Mouse (Mus musculus) G1E (cell line): ENCODE data around the gene Rtn4rl1. TPM values are rescaled to one million over a fixed set of nuclear protein-coding genes. Genes with fewer than 3 reads are reported as not detected.

Experiments
- ATAC-seq: 2 replicates; pipeline ENCODE4 v1.8.0; 2016; ENCODE audit warnings: mild to moderate bottlenecking; ENCODE audit not compliant: insufficient number of reproducible peaks, poor library complexity, low FRiP score, severe bottlenecking; ENCODE audit errors: extremely low read depth
- DNase-seq: peaks from one replicate; pipeline ENCODE4 v3.0.0; 2012; ENCODE audit warnings: low spot score
- H3K27me3 ChIP-seq: 2 replicates; pipeline ENCODE4 v1.6.1; 2012; ENCODE audit warnings: mild to moderate bottlenecking, low read length, inconsistent platforms; ENCODE audit not compliant: insufficient read depth
- H3K36me3 ChIP-seq: replicated peaks from 2 replicates; pipeline ENCODE3; 2012; ENCODE audit warnings: mild to moderate bottlenecking, inconsistent platforms
- H3K4me1 ChIP-seq: 2 replicates; pipeline ENCODE4 v1.6.1; 2012; ENCODE audit warnings: low read depth, low read length, inconsistent platforms, mixed read lengths; ENCODE audit not compliant: insufficient read depth
- H3K4me3 ChIP-seq: 2 replicates; pipeline ENCODE4 v1.5.1; 2012; ENCODE audit warnings: low read depth, mild to moderate bottlenecking, inconsistent platforms, low read length, moderate library complexity, mixed read lengths
- H3K9me3 ChIP-seq: replicated peaks from 2 replicates; pipeline ENCODE4 v1.6.1; 2012; ENCODE audit warnings: inconsistent platforms
- CTCF ChIP-seq: IDR thresholded peaks from 2 replicates; pipeline ENCODE4 v1.5.1; 2012; ENCODE audit warnings: low read depth, low read length, inconsistent platforms, mixed read lengths
- GATA1 ChIP-seq: IDR thresholded peaks from 2 replicates; pipeline ENCODE4 v1.6.1; 2012; ENCODE audit warnings: borderline replicate concordance, low read length, inconsistent platforms, mixed read lengths
- GATA2 ChIP-seq: IDR thresholded peaks from 2 replicates; pipeline ENCODE4 v1.6.1; 2012; ENCODE audit warnings: low read depth, low read length, inconsistent platforms, borderline replicate concordance
- POLR2AphosphoS5 ChIP-seq: IDR thresholded peaks from 2 replicates; pipeline ENCODE4 v1.6.1; 2012; ENCODE audit warnings: low read depth, low read length, inconsistent platforms; ENCODE audit not compliant: insufficient replicate concordance
- TAL1 ChIP-seq: conservative IDR thresholded peaks from 2 replicates; pipeline ENCODE4 v1.6.1; 2012; ENCODE audit warnings: low read depth, low read length, inconsistent platforms, mixed read lengths
- polyA plus RNA-seq: library from polyadenylated mRNA; stranded (reverse); fragments of >175 nt; gene quantifications from 2 replicates; pipeline ENCODE4 v1.2.3, GENCODE M21; 2012
- total RNA-seq, 2 experiments: library from RNA; stranded (forward) in 1 of 2; stranded (reverse) in 1 of 2; fragments of 200-1000 nt in 1 of 2; fragments of >200 nt in 1 of 2; fragmentation: Nextera tagmentation in 1 of 2; gene quantifications; 2 replicates each; pipeline ENCODE4 v1.2.3; 2014 to 2017

Rtn4rl1 gene
- total and polyA plus RNA-seq, 3 experiments: not detected

DNA sequence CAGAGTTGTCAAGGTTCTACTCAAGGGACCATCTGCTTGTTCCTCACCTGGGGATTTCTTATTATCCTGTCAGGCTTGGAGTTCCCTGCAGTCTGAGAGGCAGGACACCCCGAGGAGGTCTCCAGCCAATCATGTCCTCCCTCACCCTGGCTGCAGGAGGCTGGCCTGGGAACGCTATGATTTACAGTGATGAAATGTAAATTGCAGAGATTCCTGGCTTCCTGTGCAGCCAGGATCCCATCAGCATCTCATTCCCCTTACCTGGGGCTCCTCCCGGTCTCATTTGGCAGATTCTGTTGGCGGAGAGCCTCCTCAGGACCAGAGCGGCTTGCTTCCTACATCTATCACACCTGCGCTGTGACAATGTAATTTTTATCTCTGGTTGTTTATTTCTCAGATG, 35.7 kb downstream of the Rtn4rl1 start:
- no peaks in the 10 kb centered on the region for H3K9me3 ChIP-seq
- no peak overlapping the region for H3K4me3 ChIP-seq
- peaks cover 50% of the 10 kb centered on the region for H3K27me3 ChIP-seq
- TF ChIP-seq TAL1: no peak
- TF ChIP-seq POLR2AphosphoS5: no peak
- TF ChIP-seq GATA1: no peak
- no peak for TF ChIP-seq GATA2
- TF ChIP-seq CTCF: no peak
- no peak for DNase-seq
- peaks cover 10% of the 10 kb centered on the region for H3K4me1 ChIP-seq
- H3K36me3 ChIP-seq: no peaks in the 10 kb centered on the region
- no peak for ATAC-seq

DNA sequence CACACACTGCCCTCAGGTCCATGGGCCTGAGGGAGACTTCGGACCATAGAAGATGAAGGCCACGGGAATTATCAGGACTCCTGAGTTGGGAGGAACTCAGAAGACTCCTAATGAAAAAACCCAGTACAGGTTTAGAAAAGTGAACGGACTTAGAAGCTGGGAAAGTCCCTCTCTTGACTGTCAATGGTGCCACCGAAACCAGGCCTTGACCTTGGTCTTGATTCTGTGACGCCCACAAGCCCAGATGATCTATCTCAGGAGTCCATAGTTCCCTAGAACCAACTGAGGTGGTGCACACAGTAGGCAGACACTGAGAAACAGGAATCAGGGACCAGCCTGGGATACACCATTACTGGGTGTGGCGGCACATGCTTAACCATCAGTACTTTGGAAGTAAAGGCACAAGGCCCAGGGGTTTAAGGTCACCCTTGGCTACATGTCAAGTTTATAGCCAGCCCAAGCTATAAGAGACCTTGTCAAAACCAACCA, 36.7 kb downstream of the Rtn4rl1 start:
- H3K9me3 ChIP-seq: no peaks in the 10 kb centered on the region
- H3K27me3 ChIP-seq: peaks cover 57% of the 10 kb centered on the region
- no peak overlapping the region for H3K4me3 ChIP-seq
- no peak for DNase-seq
- no peak for ATAC-seq
- no peaks in the 10 kb centered on the region for H3K36me3 ChIP-seq
- no peak for TF ChIP-seq CTCF
- no peak for TF ChIP-seq GATA1
- TF ChIP-seq GATA2: no peak
- no peak for TF ChIP-seq TAL1
- no peak for TF ChIP-seq POLR2AphosphoS5
- peaks cover 21% of the 10 kb centered on the region for H3K4me1 ChIP-seq

DNA sequence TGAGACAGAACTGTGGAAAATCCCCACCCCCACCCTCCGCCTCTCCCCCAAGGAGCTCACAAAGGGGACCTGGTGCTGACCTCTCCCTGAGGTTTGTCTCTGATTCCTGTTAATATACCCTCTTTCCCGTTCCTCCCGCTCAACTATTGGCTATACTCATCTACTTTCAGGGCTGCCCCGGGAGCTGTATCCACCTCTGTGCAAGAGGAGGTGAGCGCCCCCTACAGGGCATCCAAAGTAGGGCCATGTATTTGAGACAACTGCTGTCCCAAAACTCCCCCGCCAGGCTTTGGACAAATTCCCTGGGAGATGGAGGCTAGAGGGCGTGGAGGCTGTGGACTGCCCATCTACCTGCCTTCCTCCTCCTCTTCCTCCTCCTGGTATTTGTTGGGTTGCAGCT, 38.2 kb downstream of the Rtn4rl1 start:
- Histone ChIP-seq H3K4me1 (peaks cover 21% of the 10 kb centered on the region), H3K36me3 (no peaks in the 10 kb centered on the region), H3K9me3 (no peaks in the 10 kb centered on the region), H3K4me3 (no peak overlapping the region), H3K27me3 (peaks cover 65% of the 10 kb centered on the region)
- DNase-seq: peak; percentile 23
- TF ChIP-seq GATA1 (no peak), CTCF (peak; percentile 52)
- ATAC-seq: no peak

DNA sequence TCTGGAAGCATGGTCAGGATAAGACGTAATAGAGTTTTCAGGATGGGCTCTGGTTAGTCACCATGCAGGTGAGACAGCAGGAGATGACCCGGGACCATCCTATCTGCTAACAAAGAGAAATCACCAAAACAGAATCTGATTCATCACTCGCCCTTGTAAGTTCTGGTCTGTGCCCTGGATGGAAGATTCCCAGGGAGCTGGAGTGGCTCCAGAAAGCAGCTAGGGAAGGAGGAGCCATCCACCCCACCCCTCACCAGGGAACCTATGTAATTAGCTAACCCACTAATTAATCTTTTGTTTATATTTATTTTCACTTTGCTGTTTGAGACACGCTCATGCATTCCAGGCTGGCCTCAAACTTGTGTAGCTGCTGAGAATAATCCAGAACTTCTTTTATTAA, 38.9 kb downstream of the Rtn4rl1 start:
- peaks cover 21% of the 10 kb centered on the region for H3K4me1 ChIP-seq
- H3K27me3 ChIP-seq: peaks cover 68% of the 10 kb centered on the region
- no peak for DNase-seq
- no peak for TF ChIP-seq TAL1
- TF ChIP-seq GATA1: no peak
- no peak for TF ChIP-seq POLR2AphosphoS5
- no peak for TF ChIP-seq CTCF
- no peak for TF ChIP-seq GATA2
- no peaks in the 10 kb centered on the region for H3K36me3 ChIP-seq
- ATAC-seq: no peak
- H3K4me3 ChIP-seq: no peak overlapping the region
- no peaks in the 10 kb centered on the region for H3K9me3 ChIP-seq

DNA sequence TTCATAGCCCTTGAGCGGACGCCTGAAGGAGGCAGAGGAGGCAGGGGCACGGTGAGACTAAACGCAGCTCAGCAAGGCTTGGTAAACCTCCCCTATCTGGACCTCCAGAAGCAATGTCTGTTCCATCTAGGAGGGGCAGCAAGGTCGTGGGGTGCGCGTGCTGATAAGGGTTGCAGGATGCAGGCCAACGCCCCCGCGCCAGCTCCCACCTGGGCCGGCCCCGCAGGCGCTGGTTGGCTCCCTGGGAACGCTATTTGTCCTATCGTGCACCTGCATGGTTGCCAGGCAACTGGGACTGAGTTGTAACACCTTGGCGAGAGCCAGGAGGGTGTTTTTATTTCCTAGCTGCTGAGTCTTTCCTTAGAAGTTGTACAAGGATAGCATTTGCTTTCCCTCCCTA, 41.2 kb downstream of the Rtn4rl1 start:
- Histone ChIP-seq H3K27me3 (peaks cover 65% of the 10 kb centered on the region), H3K4me1 (peaks cover 21% of the 10 kb centered on the region), H3K4me3 (no peak overlapping the region; the same call in 1 of the 2 replicates), H3K9me3 (no peaks in the 10 kb centered on the region), H3K36me3 (no peaks in the 10 kb centered on the region)
- TF ChIP-seq TAL1: peak; percentile 40; the same call in 1 of the 2 replicates
- TF ChIP-seq GATA2: no peak
- ATAC-seq (no peak), DNase-seq (no peak)

DNA sequence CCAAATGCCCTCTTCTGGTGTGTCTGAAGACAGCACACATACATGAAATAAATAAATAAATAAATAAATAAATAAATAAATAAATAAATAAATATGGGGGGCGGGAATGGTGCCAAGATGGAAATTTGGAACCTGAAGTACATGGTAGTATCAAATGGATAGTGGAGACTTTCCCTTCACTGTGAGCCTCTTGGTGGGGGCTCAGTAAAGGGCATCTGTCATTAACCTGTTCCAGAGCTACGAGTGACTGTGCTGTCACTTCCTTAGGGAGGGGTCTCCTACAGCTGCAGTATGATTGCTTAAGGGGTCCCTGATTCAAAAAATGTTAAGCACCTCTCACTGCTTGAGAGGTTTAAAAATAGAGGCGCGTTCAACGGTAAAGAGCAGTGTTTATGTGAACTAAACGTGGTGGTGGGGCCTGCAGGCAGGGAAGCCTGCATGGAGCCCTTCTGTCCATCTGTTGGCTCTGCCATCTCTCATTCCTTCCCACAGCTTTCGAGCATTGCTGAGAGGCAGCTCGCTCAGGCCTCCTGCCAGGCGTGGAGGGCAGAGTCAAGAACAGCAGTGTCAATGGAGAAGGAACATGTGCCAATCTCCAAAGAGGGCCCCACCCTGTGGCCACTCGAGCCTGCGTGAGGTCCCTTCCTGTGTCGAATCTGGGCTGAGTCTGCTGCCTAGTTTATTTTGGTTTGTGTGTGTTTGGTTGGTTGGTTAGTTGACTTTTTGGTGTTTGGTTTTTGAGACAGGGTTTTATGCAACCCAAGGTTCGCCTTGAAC, 46.8 kb downstream of the Rtn4rl1 start:
- TF ChIP-seq TAL1: no peak
- no peak for TF ChIP-seq GATA2
- TF ChIP-seq POLR2AphosphoS5: no peak
- no peak for TF ChIP-seq CTCF
- no peak for TF ChIP-seq GATA1
- H3K27me3 ChIP-seq: peaks cover 42% of the 10 kb centered on the region

DNA sequence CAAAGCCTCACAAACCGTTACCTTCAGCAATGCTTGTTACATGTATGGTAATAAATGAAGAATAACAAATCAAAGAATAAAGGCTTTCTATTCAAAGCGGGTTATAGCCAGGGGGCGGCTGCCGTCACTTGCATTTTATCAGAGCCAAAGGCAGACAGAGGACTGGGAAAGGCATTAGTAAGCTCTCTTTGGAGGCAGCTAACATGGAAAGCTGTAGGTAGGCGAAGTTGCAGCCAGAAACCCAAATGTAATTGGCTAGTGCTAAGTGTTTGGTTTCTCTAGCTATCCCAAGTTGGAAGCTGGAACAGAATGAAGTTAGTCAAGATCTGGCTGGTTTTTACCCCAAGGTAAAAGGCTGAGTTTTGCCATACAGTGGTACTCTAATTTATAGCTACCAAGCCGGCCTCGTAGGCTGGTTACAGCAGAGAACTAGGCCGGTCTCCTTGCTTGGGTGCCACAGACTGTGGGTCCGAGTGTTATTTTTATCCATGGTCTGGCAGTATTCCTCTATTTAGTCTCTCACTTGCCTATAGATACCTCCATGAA, 49.2 kb downstream of the Rtn4rl1 start:
- peaks cover 8% of the 10 kb centered on the region for H3K4me1 ChIP-seq
- DNase-seq (no peak), ATAC-seq (no peak)
- H3K27me3 ChIP-seq: peaks cover 40% of the 10 kb centered on the region
- no peaks in the 10 kb centered on the region for H3K36me3 ChIP-seq
- TF ChIP-seq GATA1: no peak
- no peaks in the 10 kb centered on the region for H3K9me3 ChIP-seq
- no peak overlapping the region for H3K4me3 ChIP-seq

More for the DNA sequence above, 46.8 kb downstream of the Rtn4rl1 start:
- peaks cover 6% of the 10 kb centered on the region for H3K4me1 ChIP-seq
- DNase-seq (no peak), ATAC-seq (no peak)
- no peaks in the 10 kb centered on the region for H3K36me3 ChIP-seq
- H3K9me3 ChIP-seq: no peaks in the 10 kb centered on the region
- no peak overlapping the region for H3K4me3 ChIP-seq
